Mouse (Mus musculus): ENCODE measurements at regions not wholly inside any gene's neighbourhood (a gene's known extent, or its start where the extent isn't known, plus 50 kb on each side); places are given as distances from the start of the nearest gene placed in this dataset.

GRCm38 (mm10) chr11:114311640-114312039 lies 244.8 kb upstream of the Sdk2 start:
- no peak for DNase-seq (ENCODE audit: low spot score in 2 of 2)
- Histone ChIP-seq H3K27ac (no peak overlapping the region), H3K4me3 (no peak overlapping the region)
- no peak for TF ChIP-seq CTCF (conservative IDR thresholded peaks at IDR 0.05)

- no peak overlapping the region for H3K27ac ChIP-seq
- DNase-seq (ENCODE audit: low spot score in 2 of 2), result no peak
- H3K4me3 ChIP-seq, result no peak overlapping the region
- TF ChIP-seq CTCF (conservative IDR thresholded peaks at IDR 0.05), result no peak
Observed at GRCm38 (mm10) chr11:114303636-114304354, 236.9 kb upstream of the Sdk2 start.

- no peak overlapping the region for H3K27ac ChIP-seq
- TF ChIP-seq CTCF (conservative IDR thresholded peaks at IDR 0.05), result no peak
- H3K4me3 ChIP-seq, result no peak overlapping the region
- DNase-seq (ENCODE audit: low spot score in 2 of 2), result no peak
Observed at GRCm38 (mm10) chr11:114300611-114301319, 233.9 kb upstream of the Sdk2 start.

- no peak for TF ChIP-seq CTCF (conservative IDR thresholded peaks at IDR 0.05)
- H3K27ac ChIP-seq, result no peak overlapping the region
Observed at GRCm38 (mm10) chr11:114296816-114297334, 230.0 kb upstream of the Sdk2 start.

GRCm38 (mm10) chr11:114294511-114295250 lies 227.8 kb upstream of the Sdk2 start:
- TF ChIP-seq CTCF (conservative IDR thresholded peaks at IDR 0.05), result no peak
- DNase-seq (ENCODE audit: low spot score in 2 of 2), result no peak
- H3K4me3 ChIP-seq, result no peak overlapping the region
- H3K27ac ChIP-seq, result no peak overlapping the region

More at GRCm38 (mm10) chr11:114296816-114297334, 230.0 kb upstream of the Sdk2 start:
- no peak overlapping the region for H3K4me3 ChIP-seq
- DNase-seq (ENCODE audit: low spot score in 2 of 2), result no peak

- H3K27ac ChIP-seq, result no peak overlapping the region
- TF ChIP-seq CTCF (conservative IDR thresholded peaks at IDR 0.05), result no peak
- no peak overlapping the region for H3K4me3 ChIP-seq
- DNase-seq (ENCODE audit: low spot score in 2 of 2), result no peak
Observed at GRCm38 (mm10) chr11:114291258-114291657, 224.4 kb upstream of the Sdk2 start.

GRCm38 (mm10) chr11:114289946-114290345 lies 223.1 kb upstream of the Sdk2 start:
- Histone ChIP-seq H3K27ac (no peak overlapping the region), H3K4me3 (no peak overlapping the region)
- no peak for DNase-seq (ENCODE audit: low spot score in 2 of 2)
- TF ChIP-seq CTCF (conservative IDR thresholded peaks at IDR 0.05), result no peak

GRCm38 (mm10) chr11:114284820-114285666 lies 218.2 kb upstream of the Sdk2 start:
- H3K27ac ChIP-seq, result peak overlapping the region; percentile 82
- no peak for TF ChIP-seq CTCF (conservative IDR thresholded peaks at IDR 0.05)
- peak; percentile 62 to 83 for DNase-seq (ENCODE audit: low spot score in 2 of 2)
- no peak overlapping the region for H3K4me3 ChIP-seq

- peak; percentile 32 to 64 for DNase-seq (ENCODE audit: low spot score in 2 of 2)
- no peak overlapping the region for H3K4me3 ChIP-seq
- H3K27ac ChIP-seq, result no peak overlapping the region
- peak; percentile 76 for TF ChIP-seq CTCF (conservative IDR thresholded peaks at IDR 0.05)
Observed at GRCm38 (mm10) chr11:114283208-114283607, 216.4 kb upstream of the Sdk2 start.

- Histone ChIP-seq H3K27ac (no peak overlapping the region), H3K4me3 (no peak overlapping the region)
- no peak for TF ChIP-seq CTCF (conservative IDR thresholded peaks at IDR 0.05)
- no peak for DNase-seq (ENCODE audit: low spot score in 2 of 2)
Observed at GRCm38 (mm10) chr11:114282566-114282965, 215.7 kb upstream of the Sdk2 start.

GRCm38 (mm10) chr11:114281846-114282245 lies 215.0 kb upstream of the Sdk2 start:
- no peak for TF ChIP-seq CTCF (conservative IDR thresholded peaks at IDR 0.05)
- Histone ChIP-seq H3K27ac (no peak overlapping the region), H3K4me3 (no peak overlapping the region)
- no peak for DNase-seq (ENCODE audit: low spot score in 2 of 2)

- no peak for DNase-seq (ENCODE audit: low spot score in 2 of 2)
- no peak overlapping the region for H3K4me3 ChIP-seq
- no peak overlapping the region for H3K27ac ChIP-seq
- no peak for TF ChIP-seq CTCF (conservative IDR thresholded peaks at IDR 0.05)
Observed at GRCm38 (mm10) chr11:114281041-114281695, 214.3 kb upstream of the Sdk2 start.
